Mouse (Mus musculus) intestine, postnatal 0 days (tissue): ENCODE measurements around the gene Sardh. TPM values are rescaled to one million over a fixed set of nuclear protein-coding genes. Genes with fewer than 3 reads are reported as not detected.

Source experiments
- ATAC-seq: fragments of 200-750 bp; cut with Nextera tagmentation; 2 replicates; pipeline ENCODE4 v1.8.0; 2017; ENCODE audit warnings: mild to moderate bottlenecking, moderate TSS enrichment, moderate library complexity
- H3K27ac ChIP-seq: fragments of 300-500 bp; sonication (generic); 2 replicates; pipeline ENCODE4 v1.5.1; 2014; ENCODE audit warnings: mild to moderate bottlenecking, low read depth, low read length, moderate library complexity
- H3K27me3 ChIP-seq: fragments of 300-500 bp; sonication (generic); replicated peaks from 2 replicates; pipeline ENCODE4 v1.6.1; 2014; ENCODE audit warnings: low read length, mixed read lengths; ENCODE audit not compliant: control insufficient read depth, insufficient read depth
- H3K36me3 ChIP-seq: fragments of 300-500 bp; sonication (generic); 2 replicates; pipeline ENCODE4 v1.6.1; 2014; ENCODE audit warnings: mild to moderate bottlenecking, moderate library complexity; ENCODE audit not compliant: control insufficient read depth, insufficient read depth
- H3K4me1 ChIP-seq: fragments of 300-500 bp; sonication (generic); replicated peaks from 2 replicates; pipeline ENCODE4 v1.6.1; 2014; ENCODE audit warnings: antibody characterized with exemption, low read length, mixed read lengths; ENCODE audit not compliant: control insufficient read depth, insufficient read depth
- H3K4me2 ChIP-seq: fragments of 300-500 bp; sonication (generic); replicated peaks from 2 replicates; pipeline ENCODE4 v1.6.1; 2014; ENCODE audit warnings: low read depth, mild to moderate bottlenecking, moderate library complexity
- H3K4me3 ChIP-seq: fragments of 300-500 bp; sonication (generic); 2 replicates; pipeline ENCODE4 v1.5.1; 2014; ENCODE audit warnings: low read depth, low read length
- H3K9ac ChIP-seq: fragments of 300-500 bp; sonication (generic); 2 replicates; pipeline ENCODE4 v1.6.1; 2014; ENCODE audit warnings: mild to moderate bottlenecking, low read depth, low read length
- H3K9me3 ChIP-seq: fragments of 300-500 bp; sonication (generic); 2 replicates; pipeline ENCODE4 v1.6.1; 2016; ENCODE audit warnings: mixed run types; ENCODE audit not compliant: control insufficient read depth
- CTCF ChIP-seq: sonication (generic); IDR thresholded peaks from 2 replicates; pipeline ENCODE4 v1.5.1; 2016; ENCODE audit warnings: low read depth, mild to moderate bottlenecking, control low read depth, antibody characterized with exemption, moderate library complexity
- WGBS: fragments of 180-500 bp; shearing (Covaris S2); extraction: QIAGEN DNeasy Blood & Tissue Kit; methylation state at CpG from one replicate; pipeline ENCODE4 v1.1.7; 2014; 5-methylcytosine and 5-hydroxymethylcytosine counted together
- polyA plus RNA-seq: library from polyadenylated mRNA; unstranded; fragments of >200 nt; fragmentation: Nextera tagmentation; extraction: Ambion mirVana; gene quantifications from 2 replicates; pipeline ENCODE4 v1.2.1, GENCODE M21; 2015

The Sardh gene
- polyA plus RNA-seq, 1 experiment from 2014 or later = 3.1 TPM

- Histone ChIP-seq H3K4me1 (no peaks in the 10 kb centered on the region), H3K27ac (no peak overlapping the region), H3K4me2 (no peak overlapping the region), H3K9me3 (no peaks in the 10 kb centered on the region), H3K36me3 (no peaks in the 10 kb centered on the region), H3K27me3 (no peaks in the 10 kb centered on the region; the same call in 1 of the 2 replicates), H3K4me3 (no peak overlapping the region), H3K9ac (no peak overlapping the region)
- 70% methylated on average over 2 of the region's 2 CpGs for WGBS
- no peak for TF ChIP-seq CTCF
- ATAC-seq = no peak
Observed at GRCm38 (mm10) chr2:27174242-27174641, 73.9 kb downstream of the Sardh start.

DNA sequence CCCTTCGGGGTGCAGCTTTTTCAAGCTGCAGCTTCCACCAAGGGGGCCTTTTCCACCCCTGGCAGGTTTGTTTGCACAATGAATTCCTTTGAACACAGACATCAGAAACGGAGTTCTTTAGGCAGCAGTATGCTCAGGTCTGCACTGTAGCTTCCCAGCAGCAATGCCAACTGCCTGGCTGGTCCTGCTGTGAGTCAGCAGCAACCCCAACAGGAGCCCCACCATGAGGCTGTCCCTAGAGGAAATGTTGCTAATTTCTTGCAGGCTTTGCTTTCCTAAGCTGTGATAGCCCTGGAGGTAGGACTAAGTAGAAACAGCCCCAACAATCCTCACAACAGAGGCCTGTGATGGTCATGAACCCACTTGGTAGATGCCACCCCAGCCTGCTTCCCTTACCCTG lies 81.1 kb downstream of the Sardh start:
- Histone ChIP-seq H3K9me3 (no peaks in the 10 kb centered on the region), H3K27me3 (no peaks in the 10 kb centered on the region), H3K4me1 (no peaks in the 10 kb centered on the region), H3K4me3 (no peak overlapping the region), H3K4me2 (no peak overlapping the region), H3K27ac (no peak overlapping the region), H3K36me3 (no peaks in the 10 kb centered on the region), H3K9ac (no peak overlapping the region)
- ATAC-seq = no peak
- WGBS = 18% methylated on average over 2 of the region's 2 CpGs
- no peak for TF ChIP-seq CTCF

GRCm38 (mm10) chr2:27166074-27166473 lies 82.1 kb downstream of the Sardh start:
- H3K9ac ChIP-seq = no peak overlapping the region
- WGBS = 72% methylated on average over 2 of the region's 2 CpGs
- H3K9me3 ChIP-seq = no peaks in the 10 kb centered on the region
- H3K27me3 ChIP-seq = no peaks in the 10 kb centered on the region
- H3K36me3 ChIP-seq = no peaks in the 10 kb centered on the region
- no peak overlapping the region for H3K4me3 ChIP-seq
- TF ChIP-seq CTCF = no peak
- H3K27ac ChIP-seq = no peak overlapping the region
- no peak for ATAC-seq
- H3K4me2 ChIP-seq = no peak overlapping the region
- no peaks in the 10 kb centered on the region for H3K4me1 ChIP-seq

- H3K9me3 ChIP-seq = no peaks in the 10 kb centered on the region
- ATAC-seq = 0 out of 2 replicates have a peak, but pooled peaks have one; percentile 13
- H3K27me3 ChIP-seq = no peaks in the 10 kb centered on the region
- no peak for TF ChIP-seq CTCF
- 66% methylated on average over 12 of the region's 12 CpGs for WGBS
- H3K27ac ChIP-seq = no peak within 1 kb of the TSS
- no peak within 1 kb of the TSS for H3K4me2 ChIP-seq
- H3K9ac ChIP-seq = no peak within 1 kb of the TSS
- no peaks in the 10 kb centered on the region for H3K4me1 ChIP-seq
- H3K4me3 ChIP-seq = no peak within 1 kb of the TSS
- no peaks in the 10 kb centered on the region for H3K36me3 ChIP-seq
Observed at GRCm38 (mm10) chr2:27164796-27165590, 83.1 kb downstream of the Sardh start, which contains the start of gene Dbh. Gene Dbh (plus strand): TSS chr2:27165233.

GRCm38 (mm10) chr2:27163851-27164250 lies 84.3 kb downstream of the Sardh start:
- Histone ChIP-seq H3K36me3 (no peaks in the 10 kb centered on the region), H3K9me3 (no peaks in the 10 kb centered on the region), H3K4me3 (no peak overlapping the region), H3K9ac (no peak overlapping the region), H3K4me2 (no peak overlapping the region), H3K27ac (no peak overlapping the region), H3K4me1 (no peaks in the 10 kb centered on the region), H3K27me3 (no peaks in the 10 kb centered on the region)
- ATAC-seq = no peak
- WGBS = 60% methylated on average over 5 of the region's 5 CpGs
- no peak for TF ChIP-seq CTCF

DNA sequence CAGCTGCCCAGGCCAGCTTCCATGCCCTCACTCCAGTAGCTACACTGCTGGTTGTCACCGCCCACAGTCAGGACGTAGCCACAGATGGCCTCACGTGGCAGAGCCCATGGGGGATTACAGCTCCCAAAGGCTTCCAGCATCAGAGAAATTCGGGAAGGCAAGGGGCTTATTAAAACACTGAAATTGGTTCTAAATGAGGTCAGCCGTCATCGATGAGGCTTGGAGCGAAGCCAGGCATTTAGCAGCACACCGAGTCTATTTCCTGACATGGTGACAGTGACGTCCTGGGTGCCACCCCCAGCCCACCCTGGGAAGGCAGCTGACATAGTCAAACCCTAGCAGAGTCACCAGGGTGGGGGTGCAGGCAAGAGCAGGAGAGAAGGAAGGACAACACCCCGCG lies 85.5 kb downstream of the Sardh start:
- no peak for TF ChIP-seq CTCF
- Histone ChIP-seq H3K4me2 (no peak overlapping the region), H3K9me3 (no peaks in the 10 kb centered on the region), H3K27ac (no peak overlapping the region), H3K9ac (no peak overlapping the region), H3K27me3 (no peaks in the 10 kb centered on the region), H3K4me3 (no peak overlapping the region), H3K4me1 (no peaks in the 10 kb centered on the region), H3K36me3 (no peaks in the 10 kb centered on the region)
- ATAC-seq = no peak
- WGBS = 75% methylated on average over 11 of the region's 11 CpGs
